Mouse (Mus musculus) stomach, embryonic 16.5 days (tissue): ENCODE measurements at regions not wholly inside any gene's neighbourhood (a gene's known extent, or its start where the extent isn't known, plus 50 kb on each side); places are given as distances from the start of the nearest gene placed in this dataset.

Source experiments
- ATAC-seq: fragments of 200-750 bp; cut with Nextera tagmentation; 2 replicates; pipeline ENCODE4 v1.8.0; 2017; ENCODE audit warnings: moderate number of reproducible peaks, moderate TSS enrichment; ENCODE audit not compliant: insufficient read depth, low FRiP score
- H3K27ac ChIP-seq: fragments of 300-500 bp; sonication (generic); 2 replicates; pipeline ENCODE4 v1.5.1; 2014; ENCODE audit warnings: low read length
- H3K27me3 ChIP-seq: fragments of 300-500 bp; sonication (generic); 2 replicates; pipeline ENCODE4 v1.6.1; 2014; ENCODE audit warnings: low read length, control low read depth, mixed read lengths; ENCODE audit not compliant: control insufficient read depth, insufficient read depth
- H3K36me3 ChIP-seq: fragments of 300-500 bp; sonication (generic); 2 replicates; pipeline ENCODE4 v1.6.1; 2014; ENCODE audit warnings: low read length; ENCODE audit not compliant: control insufficient read depth, insufficient read depth
- H3K4me1 ChIP-seq: fragments of 300-500 bp; sonication (generic); 2 replicates; pipeline ENCODE4 v1.6.1; 2014; ENCODE audit warnings: low read length, control low read depth, mixed read lengths; ENCODE audit not compliant: control insufficient read depth, insufficient read depth
- H3K4me2 ChIP-seq: fragments of 300-500 bp; sonication (generic); 2 replicates; pipeline ENCODE4 v1.6.1; 2014; ENCODE audit warnings: low read depth, low read length, mixed read lengths
- H3K4me3 ChIP-seq: fragments of 300-500 bp; sonication (generic); replicated peaks from 2 replicates; pipeline ENCODE4 v1.5.1; 2014; ENCODE audit warnings: mild to moderate bottlenecking, low read length
- H3K9ac ChIP-seq: fragments of 300-500 bp; sonication (generic); 2 replicates; pipeline ENCODE4 v1.6.1; 2014; ENCODE audit warnings: low read length
- H3K9me3 ChIP-seq: fragments of 300-500 bp; sonication (generic); replicated peaks from 2 replicates; pipeline ENCODE4 v1.6.1; 2016; ENCODE audit warnings: low read length, control low read depth; ENCODE audit not compliant: control insufficient read depth
- WGBS: fragments of 180-500 bp; shearing (Covaris S2); extraction: QIAGEN DNeasy Blood & Tissue Kit; methylation state at CpG from one replicate; pipeline ENCODE4 v1.1.7; 2014; 5-methylcytosine and 5-hydroxymethylcytosine counted together

GRCm38 (mm10) chr15:11774717-11775116 lies 132.4 kb downstream of the Npr3 start:
- no peak overlapping the region for H3K4me3 ChIP-seq
- no peak overlapping the region for H3K9ac ChIP-seq
- no peaks in the 10 kb centered on the region for H3K9me3 ChIP-seq
- no peak for ATAC-seq
- WGBS, result 63% methylated on average over 5 of the region's 5 CpGs
- no peaks in the 10 kb centered on the region for H3K4me1 ChIP-seq
- no peaks in the 10 kb centered on the region for H3K27me3 ChIP-seq
- no peaks in the 10 kb centered on the region for H3K36me3 ChIP-seq
- no peak overlapping the region for H3K4me2 ChIP-seq
- no peak overlapping the region for H3K27ac ChIP-seq

- Histone ChIP-seq H3K27me3 (no peaks in the 10 kb centered on the region), H3K4me2 (no peak overlapping the region), H3K9ac (no peak overlapping the region), H3K4me1 (no peaks in the 10 kb centered on the region), H3K27ac (no peak overlapping the region), H3K4me3 (no peak overlapping the region), H3K36me3 (no peaks in the 10 kb centered on the region), H3K9me3 (no peaks in the 10 kb centered on the region)
- ATAC-seq, result no peak
- 32% methylated on average over 1 of the region's 1 CpGs for WGBS
These were observed 136.5 kb downstream of the Npr3 start for GRCm38 (mm10) chr15:11770596-11770995.

GRCm38 (mm10) chr15:11757963-11758362 lies 149.1 kb downstream of the Npr3 start:
- WGBS, result 85% methylated on average over 1 of the region's 1 CpGs
- Histone ChIP-seq H3K9me3 (no peaks in the 10 kb centered on the region), H3K36me3 (no peaks in the 10 kb centered on the region), H3K27me3 (no peaks in the 10 kb centered on the region), H3K9ac (no peak overlapping the region), H3K4me2 (no peak overlapping the region), H3K27ac (no peak overlapping the region), H3K4me3 (no peak overlapping the region), H3K4me1 (no peaks in the 10 kb centered on the region)
- ATAC-seq, result no peak

GRCm38 (mm10) chr15:11756786-11757185 lies 150.3 kb downstream of the Npr3 start:
- no peak for ATAC-seq
- no peak overlapping the region for H3K4me2 ChIP-seq
- H3K9ac ChIP-seq, result no peak overlapping the region
- no peak overlapping the region for H3K4me3 ChIP-seq
- H3K4me1 ChIP-seq, result no peaks in the 10 kb centered on the region
- no peak overlapping the region for H3K27ac ChIP-seq
- WGBS, result 68% methylated on average over 7 of the region's 7 CpGs
- no peaks in the 10 kb centered on the region for H3K9me3 ChIP-seq
- H3K27me3 ChIP-seq, result no peaks in the 10 kb centered on the region
- H3K36me3 ChIP-seq, result no peaks in the 10 kb centered on the region

DNA sequence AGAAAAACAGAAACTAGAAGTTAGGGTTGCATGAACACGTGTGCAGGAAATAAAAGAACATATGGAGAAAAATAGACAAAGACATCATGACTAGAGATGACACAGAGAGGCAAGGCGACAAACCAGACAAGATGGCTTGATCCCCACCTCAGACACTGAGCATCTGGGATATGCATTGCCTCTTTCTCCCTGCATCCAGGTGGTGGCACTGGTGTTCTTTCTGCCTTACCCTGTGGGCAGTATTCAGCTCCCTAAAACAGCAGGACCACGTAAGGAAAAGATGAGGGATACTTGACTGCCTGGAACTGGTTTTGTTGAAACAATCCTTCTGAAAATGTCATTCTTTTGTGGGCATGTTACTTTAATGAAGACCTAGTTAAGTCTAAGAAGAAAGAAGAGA lies 153.9 kb downstream of the Npr3 start:
- WGBS, result 14% methylated on average over 3 of the region's 3 CpGs
- H3K27me3 ChIP-seq, result no peaks in the 10 kb centered on the region
- H3K4me1 ChIP-seq, result no peaks in the 10 kb centered on the region
- H3K4me2 ChIP-seq, result no peak overlapping the region
- no peaks in the 10 kb centered on the region for H3K36me3 ChIP-seq
- H3K27ac ChIP-seq, result no peak overlapping the region
- H3K9ac ChIP-seq, result no peak overlapping the region
- no peak overlapping the region for H3K4me3 ChIP-seq
- no peaks in the 10 kb centered on the region for H3K9me3 ChIP-seq
- peak; percentile 68; the same call in 1 of the 2 replicates for ATAC-seq

GRCm38 (mm10) chr15:11750893-11751292 lies 156.2 kb downstream of the Npr3 start:
- no peak for ATAC-seq
- Histone ChIP-seq H3K9ac (no peak overlapping the region), H3K27ac (no peak overlapping the region), H3K27me3 (no peaks in the 10 kb centered on the region), H3K4me2 (no peak overlapping the region), H3K4me3 (no peak overlapping the region), H3K4me1 (no peaks in the 10 kb centered on the region; the same call in 1 of the 2 replicates), H3K36me3 (no peaks in the 10 kb centered on the region), H3K9me3 (no peaks in the 10 kb centered on the region)
- 63% methylated on average over 5 of the region's 5 CpGs for WGBS

DNA sequence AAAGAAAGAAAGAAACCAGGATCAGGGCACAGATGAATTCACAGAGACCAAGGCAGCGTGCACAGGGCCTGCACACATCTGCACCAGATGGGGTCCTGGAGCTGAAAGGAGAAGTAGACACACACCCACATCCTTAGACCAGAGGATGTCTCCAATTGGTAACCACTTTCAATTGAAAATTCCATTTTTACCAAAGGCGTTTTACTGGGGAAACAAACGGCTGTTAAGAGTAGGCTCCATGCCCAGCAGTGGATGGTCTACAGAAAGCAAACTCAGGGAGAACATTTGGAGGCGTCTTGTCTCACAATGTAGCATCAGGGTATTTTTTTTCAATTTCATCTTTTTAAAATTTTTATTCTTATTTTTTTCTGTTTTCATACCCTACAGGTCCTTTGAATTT lies 157.6 kb downstream of the Npr3 start:
- Histone ChIP-seq H3K27me3 (no peaks in the 10 kb centered on the region), H3K27ac (no peak overlapping the region), H3K4me2 (no peak overlapping the region), H3K36me3 (no peaks in the 10 kb centered on the region), H3K9me3 (no peaks in the 10 kb centered on the region), H3K4me3 (no peak overlapping the region), H3K4me1 (peaks cover 12% of the 10 kb centered on the region), H3K9ac (no peak overlapping the region)
- ATAC-seq, result no peak
- 87% methylated on average over 4 of the region's 4 CpGs for WGBS

DNA sequence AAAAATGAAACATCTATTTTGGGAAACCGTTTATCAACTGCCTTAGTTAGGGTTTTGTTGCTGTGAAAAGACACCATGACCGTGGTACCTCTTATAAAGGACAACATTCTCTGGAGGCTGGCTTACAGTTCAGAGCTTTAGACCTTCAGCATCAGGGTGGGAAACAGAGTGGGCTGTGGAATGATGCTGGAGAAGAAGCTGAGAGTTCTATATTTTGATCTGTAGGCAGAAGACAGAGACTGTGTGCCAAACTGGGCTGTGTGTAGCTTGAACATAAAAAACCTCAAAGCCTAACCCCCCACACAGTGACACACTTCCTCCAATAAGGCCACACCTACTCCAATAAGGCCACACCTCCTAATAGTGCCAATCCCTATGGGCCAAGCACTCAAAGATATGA lies 158.8 kb downstream of the Npr3 start:
- Histone ChIP-seq H3K4me1 (peaks cover 12% of the 10 kb centered on the region), H3K4me2 (no peak overlapping the region), H3K9me3 (no peaks in the 10 kb centered on the region), H3K9ac (no peak overlapping the region), H3K27ac (no peak overlapping the region), H3K27me3 (no peaks in the 10 kb centered on the region), H3K4me3 (no peak overlapping the region), H3K36me3 (no peaks in the 10 kb centered on the region)
- ATAC-seq, result no peak
- 83% methylated on average over 2 of the region's 2 CpGs for WGBS

DNA sequence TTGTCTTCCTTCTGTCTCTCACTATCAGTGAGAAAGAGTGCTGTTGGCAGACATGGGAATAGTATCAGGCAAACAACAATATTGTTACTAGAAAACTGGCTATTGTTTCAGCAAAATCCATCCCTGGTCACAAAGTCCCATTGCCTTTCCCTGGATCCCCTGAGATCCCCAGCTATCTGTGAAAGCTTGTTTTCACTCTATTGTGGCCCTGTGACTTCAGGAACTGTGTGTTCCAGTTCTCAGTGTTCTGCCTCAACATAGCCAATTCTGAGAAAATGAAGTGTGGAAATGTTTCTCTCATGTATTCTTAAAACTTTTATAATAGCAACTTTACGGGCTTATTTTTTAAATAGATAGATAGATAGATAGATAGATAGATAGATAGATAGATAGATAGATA lies 160.3 kb downstream of the Npr3 start:
- no peaks in the 10 kb centered on the region for H3K9me3 ChIP-seq
- no peak overlapping the region for H3K27ac ChIP-seq
- no peak overlapping the region for H3K4me3 ChIP-seq
- H3K36me3 ChIP-seq, result no peaks in the 10 kb centered on the region
- H3K4me1 ChIP-seq, result peaks cover 12% of the 10 kb centered on the region
- ATAC-seq, result no peak
- H3K4me2 ChIP-seq, result no peak overlapping the region
- H3K27me3 ChIP-seq, result no peaks in the 10 kb centered on the region
- H3K9ac ChIP-seq, result no peak overlapping the region
- 90% methylated on average over 1 of the region's 1 CpGs for WGBS
